Mouse (Mus musculus): ENCODE data around the gene Nsmce4a.
"Not testable (repeated sequence)": the region's sequence is repeated elsewhere in the genome, so short reads cannot be mapped to it uniquely, and the experiment has no call there.

Nsmce4a gene

GRCm38 (mm10) chr7:130533316-130534260 is 39.3 kb downstream of the Nsmce4a start:
- DNase-seq: peak; percentile 89

- not testable (repeated sequence) for DNase-seq
Observed at GRCm38 (mm10) chr7:130531138-130531537, 41.8 kb downstream of the Nsmce4a start.

- no peak for DNase-seq
Observed at GRCm38 (mm10) chr7:130527306-130527705, 45.6 kb downstream of the Nsmce4a start.

- DNase-seq: no peak
Observed at GRCm38 (mm10) chr7:130523451-130523850, 49.5 kb downstream of the Nsmce4a start.

DNA sequence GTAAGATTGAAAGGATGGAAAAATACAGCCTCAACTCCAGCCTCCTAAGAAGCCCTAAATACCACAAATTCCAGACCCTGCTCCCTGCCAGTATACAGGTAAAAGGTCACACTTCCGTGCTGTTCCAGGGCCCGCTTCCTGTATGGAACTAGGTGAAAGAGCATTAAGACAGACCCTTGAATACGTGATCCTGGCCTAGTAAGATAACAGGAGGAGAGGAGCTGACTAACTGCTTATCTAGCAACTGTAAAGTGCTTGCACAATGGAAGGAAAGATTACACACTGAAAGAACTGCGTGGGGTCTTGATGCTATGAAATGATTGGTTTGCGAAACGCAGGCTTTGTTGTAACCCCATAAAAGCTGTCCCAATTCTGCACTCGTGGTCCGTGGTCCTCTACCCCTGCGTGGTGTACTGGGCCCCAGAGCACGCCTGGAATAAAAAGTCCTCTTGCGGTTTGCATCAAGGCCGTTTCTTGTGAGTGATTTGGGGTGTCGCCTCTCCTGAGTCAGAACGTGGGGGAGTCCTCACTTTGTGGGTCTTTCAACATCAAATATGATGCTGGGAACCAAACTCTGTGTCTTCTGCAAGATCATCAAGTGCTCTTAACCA is 52.0 kb downstream of the Nsmce4a start:
- no peak for DNase-seq

GRCm38 (mm10) chr7:130520049-130520425 is 52.9 kb downstream of the Nsmce4a start, which contains the start of gene Ate1:
TSS of gene Ate1 (minus strand) at chr7:130520369.
- DNase-seq: no peak

- peak; percentile 95 for DNase-seq
Observed at GRCm38 (mm10) chr7:130519096-130520048, 53.5 kb downstream of the Nsmce4a start.

GRCm38 (mm10) chr7:130518213-130519095 is 54.5 kb downstream of the Nsmce4a start:
- peak; percentile 50 for DNase-seq

- DNase-seq: no peak
Observed at GRCm38 (mm10) chr7:130510243-130510642, 62.7 kb downstream of the Nsmce4a start.

GRCm38 (mm10) chr7:130503006-130503405 is 69.9 kb downstream of the Nsmce4a start:
- DNase-seq: no peak

GRCm38 (mm10) chr7:130501499-130501898 is 71.4 kb downstream of the Nsmce4a start:
- no peak for DNase-seq

GRCm38 (mm10) chr7:130493346-130493745 is 79.6 kb downstream of the Nsmce4a start:
- no peak for DNase-seq

GRCm38 (mm10) chr7:130492026-130492425 is 80.9 kb downstream of the Nsmce4a start:
- DNase-seq: no peak

Measured in cerebellum, adult 9-10 months (tissue).